Comparison of ENCODE assay signal across 8 mouse cellular contexts in genomic region chr3:157533964-157534785, GRCm38 (mm10). TPM values are rescaled to one million over a fixed set of nuclear protein-coding genes. Genes with fewer than 3 reads are reported as not detected.
A peak's percentile ranks its signal among the peaks of the same experiment; 100 is the strongest.
DNase-seq lines count a peak whose midpoint lies in the region; ATAC-seq and TF ChIP-seq lines count a peak whose summit lies in the region.

Gene Zranb2 (plus strand): TSS chr3:157534160.

- TF ChIP-seq CTCF in intestine, postnatal 0 days (IDR thresholded peaks at IDR 0.05; ENCODE audit: low read depth), result no peak

- intact Hi-C loops in left cerebral cortex, postnatal 4 days (cut with DNase I), result no loop called here

- peak within 1 kb of the TSS; percentile 88 for H3K4me3 ChIP-seq in embryonic facial prominence, embryonic 10.5 days
- H3K4me3 ChIP-seq in intestine, postnatal 0 days (ENCODE audit: low read depth, low read length), result peak within 1 kb of the TSS; percentile 88
- peak within 1 kb of the TSS; percentile 84 for H3K4me3 ChIP-seq in midbrain, embryonic 11.5 days (ENCODE audit: low read depth, low read length)

- peak; percentile 97 for ATAC-seq in intestine, postnatal 0 days
- ATAC-seq in midbrain, embryonic 11.5 days (ENCODE audit: low FRiP score), result peak; percentile 96

- H3K4me2 ChIP-seq in intestine, postnatal 0 days (replicated peaks; ENCODE audit: low read depth), result peak within 1 kb of the TSS; percentile 78
- peak within 1 kb of the TSS; percentile 90 for H3K4me2 ChIP-seq in midbrain, embryonic 11.5 days

- H3K9me3 ChIP-seq in embryonic facial prominence, embryonic 10.5 days, result no peaks in the 10 kb centered on the region
- 0 out of 2 replicates have a peak, but pooled peaks cover 6% of the 10 kb centered on the region for H3K9me3 ChIP-seq in intestine, postnatal 0 days (ENCODE audit: control insufficient read depth)
- H3K9me3 ChIP-seq in midbrain, embryonic 11.5 days (ENCODE audit: control insufficient read depth, low read length), result no peaks in the 10 kb centered on the region

- peaks cover 29% of the 10 kb centered on the region for H3K36me3 ChIP-seq in embryonic facial prominence, embryonic 10.5 days (replicated peaks)
- H3K36me3 ChIP-seq in intestine, postnatal 0 days (ENCODE audit: control insufficient read depth, insufficient read depth), result peaks cover 8% of the 10 kb centered on the region; the same call in 1 of the 2 replicates
- H3K36me3 ChIP-seq in midbrain, embryonic 11.5 days (ENCODE audit: control insufficient read depth, insufficient read depth, low read length), result peaks cover 3% of the 10 kb centered on the region; the same call in 1 of the 2 replicates

- H3K27me3 ChIP-seq in embryonic facial prominence, embryonic 10.5 days (replicated peaks; ENCODE audit: low read depth, poor library complexity, severe bottlenecking), result peaks cover 41% of the 10 kb centered on the region
- peaks cover 22% of the 10 kb centered on the region for H3K27me3 ChIP-seq in intestine, postnatal 0 days (replicated peaks; ENCODE audit: control insufficient read depth, insufficient read depth, low read length)
- H3K27me3 ChIP-seq in midbrain, embryonic 11.5 days (ENCODE audit: control insufficient read depth, insufficient read depth, low read length), result peaks cover 14% of the 10 kb centered on the region

- H3K4me1 ChIP-seq in embryonic facial prominence, embryonic 10.5 days, result peaks cover 12% of the 10 kb centered on the region
- H3K4me1 ChIP-seq in intestine, postnatal 0 days (replicated peaks; ENCODE audit: control insufficient read depth, insufficient read depth, low read length), result peaks cover 3% of the 10 kb centered on the region; the same call in 1 of the 2 replicates
- peaks cover 5% of the 10 kb centered on the region; the same call in 1 of the 2 replicates for H3K4me1 ChIP-seq in midbrain, embryonic 11.5 days (ENCODE audit: control insufficient read depth, insufficient read depth, low read length)

- peak; percentile 96 for DNase-seq in adrenal gland, postnatal 14 days
- peak; percentile 95 for DNase-seq in embryonic facial prominence, embryonic 10.5 days (ENCODE audit: low spot score)
- DNase-seq in gonadal fat pad, adult 2 months (ENCODE audit: low read depth), result peak; percentile 22
- peak; percentile 95 for DNase-seq in left cerebral cortex, postnatal 4 days
- DNase-seq in midbrain, embryonic 11.5 days (ENCODE audit: low spot score, missing footprints), result peak; percentile 100
- DNase-seq in right cerebral cortex, postnatal 4 days, result peak; percentile 95
- DNase-seq in yolk sac, embryonic 10.5 days (ENCODE audit: low spot score), result peak; percentile 89

- under 1% methylated on average over 90 of the region's 91 CpGs for WGBS in embryonic facial prominence, embryonic 10.5 days
- under 1% methylated on average over 91 of the region's 91 CpGs for WGBS in intestine, postnatal 0 days
- WGBS in midbrain, embryonic 11.5 days, result under 1% methylated on average over 85 of the region's 91 CpGs

- H3K27ac ChIP-seq in embryonic facial prominence, embryonic 10.5 days (replicated peaks), result peak within 1 kb of the TSS; percentile 100
- peak within 1 kb of the TSS; percentile 94 for H3K27ac ChIP-seq in intestine, postnatal 0 days (ENCODE audit: low read depth, low read length)
- peak within 1 kb of the TSS; percentile 84 for H3K27ac ChIP-seq in midbrain, embryonic 11.5 days (ENCODE audit: low read depth, low read length)

- peak within 1 kb of the TSS; percentile 92 for H3K9ac ChIP-seq in intestine, postnatal 0 days (ENCODE audit: low read depth, low read length)
- H3K9ac ChIP-seq in midbrain, embryonic 11.5 days (ENCODE audit: low read length), result peak within 1 kb of the TSS; percentile 94

RNA-seq across cellular contexts. Expression of gene Zranb2, which starts in this region (rescaled TPM):
- 72.5 and 78.9 TPM in 2 replicates for total RNA-seq in adrenal gland, postnatal 14 days (2021)
- 109 and 116 TPM in 2 replicates for polyA plus RNA-seq in embryonic facial prominence, embryonic 10.5 days (2016; fragmentation: Nextera tagmentation; extraction: Ambion mirVana)
- polyA plus RNA-seq in gonadal fat pad, adult 2 months (2012; rRNA removed), result 12.8 and 13.2 TPM in 2 replicates
- 51.6 and 53.3 TPM in 2 replicates for polyA plus RNA-seq in intestine, postnatal 0 days (2015; fragmentation: Nextera tagmentation; extraction: Ambion mirVana)
- total RNA-seq in left cerebral cortex, postnatal 4 days (2021), result 100 to 1,000 TPM; 122 to 127 TPM
- 170 and 182 TPM in 2 replicates for polyA plus RNA-seq in midbrain, embryonic 11.5 days (2014; fragmentation: Nextera tagmentation; extraction: Ambion mirVana)

Comparison
In these comparisons a context has a peak if more than half of its experiments do, and no peak if none do; other contexts are left out.
1. Peak in every context shown above with its lines: DNase-seq, ATAC-seq, H3K4me3 ChIP-seq and H3K27ac ChIP-seq.
2. DNase-seq: peak in every context shown above with its lines; median percentile 100 in midbrain, embryonic 11.5 days; 96 in adrenal gland, postnatal 14 days; 95 in embryonic facial prominence, embryonic 10.5 days; 95 in left cerebral cortex, postnatal 4 days; 95 in right cerebral cortex, postnatal 4 days; 89 in yolk sac, embryonic 10.5 days; 22 in gonadal fat pad, adult 2 months.